Mouse (Mus musculus): ENCODE results near the gene Smyd3.

Smyd3 gene

GRCm38 (mm10) chr1:179025169-179025568, 492.7 kb downstream of the Smyd3 start:
- no peak for DNase-seq (ENCODE audit: low spot score in 2 of 2)

DNA sequence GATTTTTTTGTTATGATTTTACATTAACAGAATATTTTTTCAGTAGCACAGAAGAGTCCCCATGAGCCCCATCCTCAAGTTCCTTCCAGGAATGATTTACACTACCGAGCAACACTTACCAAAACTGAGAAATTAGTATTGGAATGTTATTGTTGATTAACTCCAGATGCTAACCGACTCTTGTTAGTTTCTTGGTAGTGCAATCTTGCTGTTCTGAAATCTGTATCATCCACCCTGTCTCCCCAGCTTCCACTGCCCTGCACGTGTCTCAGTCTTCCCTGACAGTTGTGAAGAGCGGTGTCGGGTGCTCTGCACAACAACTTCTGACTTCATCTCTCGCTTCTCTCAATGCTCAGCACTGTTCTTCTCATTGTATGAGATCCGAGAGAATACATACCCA, 494.4 kb downstream of the Smyd3 start:
- DNase-seq (ENCODE audit: low spot score in 2 of 2): no peak

GRCm38 (mm10) chr1:179017428-179017827, 500.4 kb downstream of the Smyd3 start:
- no peak for DNase-seq (ENCODE audit: low spot score in 2 of 2)

GRCm38 (mm10) chr1:179013021-179013420, 504.8 kb downstream of the Smyd3 start:
- no peak for DNase-seq (ENCODE audit: low spot score in 2 of 2)

GRCm38 (mm10) chr1:179012273-179012672, 505.6 kb downstream of the Smyd3 start:
- DNase-seq (ENCODE audit: low spot score in 2 of 2): no peak

DNA sequence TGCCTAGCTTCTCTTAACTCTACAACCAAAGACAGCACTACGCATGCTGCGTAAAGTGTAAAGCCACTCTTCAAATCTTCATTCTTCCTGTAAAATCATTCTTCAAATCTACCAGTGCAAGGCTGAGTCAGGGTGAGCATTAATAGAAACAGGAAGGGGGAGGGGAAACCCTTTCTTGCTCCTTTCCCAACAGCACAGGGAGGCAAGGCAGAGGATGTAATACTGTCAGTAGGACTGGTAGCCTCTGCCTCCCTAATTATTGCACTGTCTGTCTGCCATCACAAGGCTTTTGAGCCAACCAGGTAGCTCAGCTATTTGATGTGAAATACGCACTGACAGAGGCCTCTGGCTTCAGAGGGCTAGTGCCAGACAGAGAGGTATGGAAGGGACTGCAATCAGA, 507.1 kb downstream of the Smyd3 start:
- DNase-seq (ENCODE audit: low spot score in 2 of 2): no peak

DNA sequence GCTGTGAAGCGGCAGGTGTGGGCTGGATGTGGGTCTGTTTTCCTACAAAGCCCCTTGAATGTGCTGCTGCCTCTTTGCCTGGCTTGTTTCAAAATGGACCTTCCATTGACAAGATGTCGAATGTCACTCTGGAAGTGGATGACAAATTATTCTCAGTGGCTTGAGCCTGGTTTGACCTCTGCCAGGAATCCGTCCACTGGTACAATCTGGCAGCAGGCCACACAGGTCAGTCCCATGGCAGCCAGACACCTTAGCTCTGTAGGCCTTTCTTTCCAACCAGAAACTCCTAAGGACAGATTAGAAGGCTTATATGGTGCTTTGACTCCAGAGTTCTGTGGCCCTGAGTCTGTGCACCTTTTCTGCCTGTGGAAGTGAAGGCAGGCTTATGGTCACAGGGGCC, 507.9 kb downstream of the Smyd3 start:
- no peak for DNase-seq (ENCODE audit: low spot score in 2 of 2)

GRCm38 (mm10) chr1:179004133-179004866, 513.5 kb downstream of the Smyd3 start:
- no peak for DNase-seq (ENCODE audit: low spot score in 2 of 2)

GRCm38 (mm10) chr1:179003406-179004132, 514.3 kb downstream of the Smyd3 start:
- DNase-seq (ENCODE audit: low spot score in 2 of 2): no peak

GRCm38 (mm10) chr1:178999876-179000528, 517.8 kb downstream of the Smyd3 start:
- DNase-seq (ENCODE audit: low spot score in 2 of 2): no peak

DNA sequence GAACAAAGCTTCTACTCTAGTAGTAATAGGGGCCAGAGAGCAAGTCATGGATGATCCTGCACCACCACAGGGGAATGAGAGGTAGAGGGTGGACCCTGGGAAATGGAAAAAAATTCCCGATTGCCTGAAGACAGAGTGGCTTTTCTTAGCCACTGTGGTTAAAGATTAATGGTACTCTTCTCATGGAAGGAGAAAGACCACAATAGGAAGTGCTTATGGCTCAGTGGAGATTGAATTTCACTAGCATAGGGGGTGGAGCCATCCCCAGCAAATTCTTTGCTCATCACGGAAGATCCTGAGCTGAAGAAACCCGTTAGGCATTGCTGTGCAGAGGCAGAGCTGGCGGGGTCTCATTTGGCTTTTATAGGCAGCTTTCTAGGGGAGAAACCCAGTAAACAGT, 520.0 kb downstream of the Smyd3 start:
- DNase-seq (ENCODE audit: low spot score in 2 of 2): no peak

DNA sequence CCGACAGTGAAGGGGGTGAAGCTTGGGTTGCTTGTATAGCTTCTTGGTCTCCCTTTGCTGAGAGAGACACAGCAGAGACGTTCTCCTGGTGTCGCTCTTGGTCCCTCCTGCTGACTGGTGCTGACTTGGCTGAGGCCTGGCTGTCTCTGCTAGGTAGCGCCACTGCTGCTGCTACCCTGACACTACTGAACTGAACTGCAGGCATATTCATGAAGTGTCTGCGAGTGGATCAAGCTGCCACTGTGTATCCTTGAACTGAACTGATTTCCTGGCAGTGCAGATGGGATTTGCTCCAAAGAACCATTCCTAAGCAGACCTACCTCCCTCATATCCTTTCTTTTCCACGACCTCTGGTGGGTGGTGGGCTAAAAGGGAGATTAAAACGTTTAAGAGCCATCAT, 523.6 kb downstream of the Smyd3 start:
- DNase-seq (ENCODE audit: low spot score in 2 of 2): no peak

- DNase-seq (ENCODE audit: low spot score in 2 of 2): no peak
These were observed 525.3 kb downstream of the Smyd3 start for GRCm38 (mm10) chr1:178992503-178992902.

DNA sequence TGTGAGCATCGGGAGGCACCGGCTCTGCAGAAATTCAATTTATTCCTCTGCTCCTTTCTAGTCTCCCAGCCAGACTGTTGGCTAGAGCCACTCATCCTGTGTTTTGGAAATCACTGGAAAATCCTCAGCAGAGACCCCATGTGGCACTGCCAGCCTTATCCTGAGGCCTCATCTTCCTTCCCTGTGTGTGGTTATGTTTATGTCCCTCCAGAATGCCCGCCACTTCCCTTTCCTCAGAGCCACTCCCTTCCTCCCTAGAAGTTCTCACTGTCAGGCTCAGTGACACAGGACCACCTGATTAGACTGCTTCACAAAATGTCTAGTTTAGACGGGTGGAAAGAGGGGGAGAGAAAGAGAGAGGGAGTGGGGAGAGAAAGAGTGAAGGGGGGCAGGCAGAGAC, 526.4 kb downstream of the Smyd3 start:
- DNase-seq (ENCODE audit: low spot score in 2 of 2): no peak

GRCm38 (mm10) chr1:178991045-178991444, 526.8 kb downstream of the Smyd3 start:
- no peak for DNase-seq (ENCODE audit: low spot score in 2 of 2)

- DNase-seq (ENCODE audit: low spot score in 2 of 2): no peak
These were observed 528.4 kb downstream of the Smyd3 start for GRCm38 (mm10) chr1:178989485-178989884.

DNA sequence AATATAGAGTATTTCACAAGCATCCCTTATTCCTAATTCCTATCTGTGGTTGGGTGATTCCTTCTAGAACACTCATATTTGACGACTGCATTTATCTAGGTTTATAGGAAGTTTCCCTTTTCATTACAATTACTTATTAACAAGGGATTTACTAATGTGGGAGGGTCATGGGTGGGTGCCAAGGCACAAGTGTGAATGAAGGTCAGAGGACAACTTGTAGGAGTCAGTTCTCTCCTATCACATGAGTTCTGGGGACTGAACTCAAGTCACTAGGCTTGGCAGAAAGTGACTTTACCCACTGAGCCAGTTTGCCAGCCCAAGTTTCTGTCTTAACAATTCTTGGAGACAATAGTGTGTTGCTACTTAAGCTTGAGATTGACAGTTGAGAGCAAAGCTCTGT, 529.7 kb downstream of the Smyd3 start:
- DNase-seq (ENCODE audit: low spot score in 2 of 2): no peak

DNA sequence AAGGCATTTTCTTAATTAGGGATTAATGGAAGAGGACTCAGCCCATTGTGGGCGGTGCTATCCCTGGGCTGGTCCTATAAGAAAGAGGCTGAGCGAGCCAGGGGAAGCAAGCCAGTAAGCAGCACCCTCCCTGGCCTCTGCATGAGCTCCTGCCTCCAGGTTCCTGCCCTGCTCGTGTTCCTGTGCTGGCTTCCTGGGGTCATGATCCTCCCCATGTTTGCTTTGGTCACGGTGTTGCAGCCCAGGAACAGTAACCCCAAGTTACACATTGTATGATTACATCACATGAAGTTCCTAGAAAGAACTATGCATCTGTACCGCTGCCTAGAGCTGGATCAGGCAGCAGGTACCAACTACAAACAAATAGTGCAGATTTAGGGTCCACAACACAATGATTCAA, 536.2 kb downstream of the Smyd3 start:
- no peak for DNase-seq (ENCODE audit: low spot score in 2 of 2)

- DNase-seq (ENCODE audit: low spot score in 2 of 2): no peak
These were observed 537.7 kb downstream of the Smyd3 start for GRCm38 (mm10) chr1:178980185-178980584.

DNA sequence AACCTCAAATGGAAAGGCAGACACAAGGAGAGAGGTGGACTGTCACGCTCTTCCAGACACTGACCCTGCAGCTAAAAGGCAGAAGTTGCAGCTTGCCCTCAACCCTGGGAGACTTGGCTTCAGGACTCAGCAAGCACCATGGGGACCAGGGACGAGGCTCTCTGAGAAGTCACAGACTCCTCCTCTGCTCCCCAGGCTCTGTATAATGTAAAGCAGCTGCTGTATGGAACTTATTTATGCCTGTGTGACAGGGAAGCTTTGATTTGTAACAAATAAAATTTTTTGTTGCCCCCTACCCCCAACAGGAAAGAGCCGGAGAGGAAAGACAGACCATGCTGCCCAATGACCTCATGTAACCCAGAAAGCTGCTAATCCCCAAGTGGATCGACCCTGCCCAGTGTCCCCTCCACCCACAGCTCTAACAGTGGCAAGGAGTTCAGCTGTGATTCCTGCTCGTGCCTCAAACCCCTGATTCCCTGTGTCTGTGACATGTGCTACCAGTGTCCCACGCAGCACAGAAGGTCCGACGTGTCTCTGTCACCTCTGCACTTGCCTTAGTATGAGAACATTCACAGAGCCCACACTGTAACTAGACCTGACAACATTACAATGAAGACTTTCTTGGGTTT, 539.1 kb downstream of the Smyd3 start:
- DNase-seq (ENCODE audit: low spot score in 2 of 2): no peak

GRCm38 (mm10) chr1:178972055-178972454, 545.8 kb downstream of the Smyd3 start:
- no peak for DNase-seq (ENCODE audit: low spot score in 2 of 2)

GRCm38 (mm10) chr1:178961661-178962060, 556.2 kb downstream of the Smyd3 start:
- no peak for DNase-seq (ENCODE audit: low spot score in 2 of 2)
